Mouse (Mus musculus): ENCODE measurements around the gene Pfdn5. TPM values are rescaled to one million over a fixed set of nuclear protein-coding genes. Genes with fewer than 3 reads are reported as not detected.

Pfdn5 gene
- polyA plus RNA-seq, 1 experiment from 2014 or later: 460 TPM

Other genes with a start within 250 kb of the Pfdn5 start
- 9.2 and 9.8 TPM in 2 replicates for gene Tns2, start 225.7 kb upstream of the Pfdn5 start, polyA plus RNA-seq (2015; fragmentation: Nextera tagmentation; extraction: Ambion mirVana)
- gene Spryd3, start 189.9 kb upstream of the Pfdn5 start, polyA plus RNA-seq (2015; fragmentation: Nextera tagmentation; extraction: Ambion mirVana): 87.9 and 93.5 TPM in 2 replicates
- 3.3 and 5.6 TPM in 2 replicates for gene Igfbp6, start 181.8 kb upstream of the Pfdn5 start, polyA plus RNA-seq (2015; fragmentation: Nextera tagmentation; extraction: Ambion mirVana)
- 0.06 and 0.09 TPM in 2 replicates for gene Soat2, start 175.6 kb upstream of the Pfdn5 start, polyA plus RNA-seq (2015; fragmentation: Nextera tagmentation; extraction: Ambion mirVana)
- 52.7 and 54.6 TPM in 2 replicates for gene Zfp740, start 122.9 kb upstream of the Pfdn5 start, polyA plus RNA-seq (2015; fragmentation: Nextera tagmentation; extraction: Ambion mirVana)
- gene Csad, start 121.4 kb upstream of the Pfdn5 start, polyA plus RNA-seq (2015; fragmentation: Nextera tagmentation; extraction: Ambion mirVana): 39.2 and 40.1 TPM in 2 replicates
- gene Itgb7, start 94.2 kb upstream of the Pfdn5 start, polyA plus RNA-seq (2015; fragmentation: Nextera tagmentation; extraction: Ambion mirVana): 1.1 and 1.2 TPM in 2 replicates
- 5.8 and 6.3 TPM in 2 replicates for gene Rarg, start 68.6 kb upstream of the Pfdn5 start, polyA plus RNA-seq (2015; fragmentation: Nextera tagmentation; extraction: Ambion mirVana)
- gene Gm9918, start 55.6 kb upstream of the Pfdn5 start, polyA plus RNA-seq (2015; fragmentation: Nextera tagmentation; extraction: Ambion mirVana): 0.06 and 0.07 TPM in 2 replicates
- gene Mfsd5, start 46.7 kb upstream of the Pfdn5 start, polyA plus RNA-seq (2015; fragmentation: Nextera tagmentation; extraction: Ambion mirVana): 59.7 and 63.5 TPM in 2 replicates
- gene Espl1, start 29.9 kb upstream of the Pfdn5 start, polyA plus RNA-seq (2015; fragmentation: Nextera tagmentation; extraction: Ambion mirVana): 4.4 and 6.7 TPM in 2 replicates
- 92.6 and 94.2 TPM in 2 replicates for gene Myg1, start 5.6 kb downstream of the Pfdn5 start, polyA plus RNA-seq (2015; fragmentation: Nextera tagmentation; extraction: Ambion mirVana)
- gene Aaas, start 24.7 kb downstream of the Pfdn5 start, polyA plus RNA-seq (2015; fragmentation: Nextera tagmentation; extraction: Ambion mirVana): 36.8 and 37.9 TPM in 2 replicates
- 0.57 and 0.71 TPM in 2 replicates for gene Sp7, start 41.1 kb downstream of the Pfdn5 start, polyA plus RNA-seq (2015; fragmentation: Nextera tagmentation; extraction: Ambion mirVana)
- gene Sp1, start 80.0 kb downstream of the Pfdn5 start, polyA plus RNA-seq (2015; fragmentation: Nextera tagmentation; extraction: Ambion mirVana): 3.4 and 4.0 TPM in 2 replicates
- gene Amhr2, start 119.3 kb downstream of the Pfdn5 start, polyA plus RNA-seq (2015; fragmentation: Nextera tagmentation; extraction: Ambion mirVana): 0.21 and 0.52 TPM in 2 replicates
- 88.7 and 98.5 TPM in 2 replicates for gene Prr13, start 132.9 kb downstream of the Pfdn5 start, polyA plus RNA-seq (2015; fragmentation: Nextera tagmentation; extraction: Ambion mirVana)
- 124 and 126 TPM in 2 replicates for gene Pcbp2, start 144.4 kb downstream of the Pfdn5 start, polyA plus RNA-seq (2015; fragmentation: Nextera tagmentation; extraction: Ambion mirVana)
- gene Gm10337, start 177.6 kb downstream of the Pfdn5 start, polyA plus RNA-seq (2015; fragmentation: Nextera tagmentation; extraction: Ambion mirVana): 9.5 and 14.8 TPM in 2 replicates
- gene Map3k12, start 190.9 kb downstream of the Pfdn5 start, polyA plus RNA-seq (2015; fragmentation: Nextera tagmentation; extraction: Ambion mirVana): 55.7 and 58.3 TPM in 2 replicates
- 98.0 and 104 TPM in 2 replicates for gene Tarbp2, start 192.1 kb downstream of the Pfdn5 start, polyA plus RNA-seq (2015; fragmentation: Nextera tagmentation; extraction: Ambion mirVana)
- 4.8 and 5.3 TPM in 2 replicates for gene Npff, start 198.8 kb downstream of the Pfdn5 start, polyA plus RNA-seq (2015; fragmentation: Nextera tagmentation; extraction: Ambion mirVana)

Data from hindbrain, embryonic 15.5 days (tissue).